Mouse (Mus musculus) heart, embryonic 16.5 days (tissue): ENCODE results near the gene Ints7. TPM values are rescaled to one million over a fixed set of nuclear protein-coding genes. Genes with fewer than 3 reads are reported as not detected.

Source experiments
- ATAC-seq: fragments of 200-750 bp; cut with Nextera tagmentation; replicated peaks from 2 replicates; pipeline ENCODE4 v1.8.0; 2017; ENCODE audit warnings: moderate number of reproducible peaks; ENCODE audit not compliant: insufficient read depth, low FRiP score; ENCODE audit errors: extremely low read depth
- H3K27ac ChIP-seq: fragments of 300-500 bp; sonication (generic); 2 replicates; pipeline ENCODE4 v1.5.1; 2014; ENCODE audit warnings: mild to moderate bottlenecking, low read length, control low read depth, moderate library complexity
- H3K27me3 ChIP-seq: fragments of 300-500 bp; sonication (generic); 2 replicates; pipeline ENCODE4 v1.6.1; 2014; ENCODE audit warnings: low read length, mixed read lengths; ENCODE audit not compliant: control insufficient read depth, insufficient read depth
- H3K36me3 ChIP-seq: fragments of 300-500 bp; sonication (generic); 2 replicates; pipeline ENCODE4 v1.6.1; 2014; ENCODE audit not compliant: control insufficient read depth, insufficient read depth
- H3K4me1 ChIP-seq: fragments of 300-500 bp; sonication (generic); 2 replicates; pipeline ENCODE4 v1.6.1; 2014; ENCODE audit warnings: low read length, mixed read lengths; ENCODE audit not compliant: control insufficient read depth, insufficient read depth
- H3K4me2 ChIP-seq: fragments of 300-500 bp; sonication (generic); 2 replicates; pipeline ENCODE4 v1.6.1; 2014; ENCODE audit warnings: low read depth, mild to moderate bottlenecking, control low read depth, low read length
- H3K4me3 ChIP-seq: fragments of 300-500 bp; sonication (generic); 2 replicates; pipeline ENCODE4 v1.5.1; 2014; ENCODE audit warnings: mild to moderate bottlenecking, control low read depth, low read length
- H3K9ac ChIP-seq: fragments of 300-500 bp; sonication (generic); 2 replicates; pipeline ENCODE4 v1.6.1; 2014; ENCODE audit warnings: low read length, control low read depth
- H3K9me3 ChIP-seq: fragments of 300-500 bp; sonication (generic); replicated peaks from 2 replicates; pipeline ENCODE4 v1.6.1; 2016; ENCODE audit warnings: low read length; ENCODE audit not compliant: control insufficient read depth
- WGBS: fragments of 180-500 bp; shearing (Covaris S2); extraction: QIAGEN DNeasy Blood & Tissue Kit; methylation state at CpG from one replicate; pipeline ENCODE4 v1.1.7; 2014; 5-methylcytosine and 5-hydroxymethylcytosine counted together
- polyA plus RNA-seq: library from polyadenylated mRNA; unstranded; fragments of >200 nt; fragmentation: Nextera tagmentation; extraction: Ambion mirVana; gene quantifications from 2 replicates; pipeline ENCODE4 v1.2.1, GENCODE M21; 2015

The Ints7 gene
- 34.1 and 35.4 TPM in 2 replicates for polyA plus RNA-seq

DNA sequence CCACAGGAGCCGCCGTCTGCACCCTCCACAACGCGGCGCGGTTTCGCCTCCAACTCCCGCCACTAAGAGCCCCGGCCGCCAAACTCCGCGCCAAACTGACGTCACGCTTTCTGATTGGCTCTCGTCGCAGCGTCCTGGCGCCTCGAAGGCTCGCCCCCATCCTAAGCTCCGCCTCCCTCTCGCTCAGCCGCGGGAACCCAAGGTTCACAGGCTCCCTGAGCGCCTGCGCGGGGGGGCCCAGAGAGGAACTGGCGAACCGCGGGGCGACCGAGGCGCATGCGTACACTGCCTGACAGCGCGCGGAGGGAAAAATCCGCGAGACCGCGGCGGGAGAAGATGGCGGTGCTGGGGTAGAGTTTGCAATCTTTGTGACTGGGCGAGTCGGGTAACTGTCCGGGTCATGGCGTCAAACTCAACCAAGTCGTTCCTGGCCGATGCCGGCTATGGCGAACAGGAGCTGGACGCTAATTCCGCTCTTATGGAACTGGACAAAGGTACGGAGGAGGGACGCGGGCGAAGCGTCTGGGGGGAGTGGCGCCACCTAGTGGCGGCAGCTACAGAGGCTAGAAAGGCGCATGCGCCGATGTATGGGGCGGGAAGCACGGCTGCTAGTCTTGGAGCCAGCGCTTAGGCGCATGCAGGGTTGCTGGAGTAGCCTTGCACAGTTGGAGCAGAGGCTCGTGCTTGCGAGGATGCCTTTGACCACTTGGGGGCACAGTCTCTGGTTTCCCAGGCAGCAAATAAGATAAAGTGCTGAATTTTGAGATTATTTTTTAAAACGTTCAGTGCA, at the start of gene Ints7, which contains the start of gene Dtl:
Gene Ints7, plus strand, starts transcription at position 179 of the 790 bp plus-strand sequence.
Gene Dtl, minus strand, starts transcription at position 87 of the 790 bp plus-strand sequence.
- Histone ChIP-seq H3K9ac (peak within 1 kb of the TSS; percentile 88), H3K27ac (peak within 1 kb of the TSS; percentile 97), H3K4me1 (peaks cover 25% of the 10 kb centered on the region), H3K36me3 (peaks cover 6% of the 10 kb centered on the region; the same call in 1 of the 2 replicates), H3K9me3 (peaks cover 2% of the 10 kb centered on the region; the same call in 1 of the 2 replicates), H3K4me3 (peak within 1 kb of the TSS; percentile 94), H3K4me2 (peak within 1 kb of the TSS; percentile 89), H3K27me3 (no peaks in the 10 kb centered on the region)
- under 1% methylated on average over 70 of the region's 70 CpGs for WGBS
- ATAC-seq, result peak; percentile 98

DNA sequence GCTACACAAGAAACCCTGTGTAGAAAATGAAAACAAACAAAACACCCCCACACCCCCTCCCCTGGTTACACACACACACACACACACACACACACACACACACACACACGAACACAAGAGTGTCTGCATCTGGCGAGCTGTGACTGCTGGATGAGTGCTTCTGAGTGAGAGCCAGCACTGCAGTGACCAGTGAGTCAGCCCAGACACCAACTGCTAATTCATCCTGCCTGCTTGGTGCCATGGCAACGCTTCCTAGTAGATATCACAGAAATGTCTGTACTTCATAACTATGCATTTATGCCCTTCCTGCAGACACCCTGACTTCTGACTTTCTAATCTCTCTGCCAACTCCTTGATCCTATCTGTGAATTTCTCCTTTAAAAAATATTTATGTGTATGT, 48.3 kb upstream of the Ints7 start:
- Histone ChIP-seq H3K27me3 (no peaks in the 10 kb centered on the region), H3K4me3 (no peak overlapping the region), H3K9ac (no peak overlapping the region), H3K27ac (no peak overlapping the region; the same call in 1 of the 2 replicates), H3K4me2 (no peak overlapping the region), H3K4me1 (peaks cover 7% of the 10 kb centered on the region), H3K9me3 (no peaks in the 10 kb centered on the region), H3K36me3 (no peaks in the 10 kb centered on the region)
- 51% methylated on average over 3 of the region's 3 CpGs for WGBS
- ATAC-seq, result peak; percentile 61; the same call in 1 of the 2 replicates

DNA sequence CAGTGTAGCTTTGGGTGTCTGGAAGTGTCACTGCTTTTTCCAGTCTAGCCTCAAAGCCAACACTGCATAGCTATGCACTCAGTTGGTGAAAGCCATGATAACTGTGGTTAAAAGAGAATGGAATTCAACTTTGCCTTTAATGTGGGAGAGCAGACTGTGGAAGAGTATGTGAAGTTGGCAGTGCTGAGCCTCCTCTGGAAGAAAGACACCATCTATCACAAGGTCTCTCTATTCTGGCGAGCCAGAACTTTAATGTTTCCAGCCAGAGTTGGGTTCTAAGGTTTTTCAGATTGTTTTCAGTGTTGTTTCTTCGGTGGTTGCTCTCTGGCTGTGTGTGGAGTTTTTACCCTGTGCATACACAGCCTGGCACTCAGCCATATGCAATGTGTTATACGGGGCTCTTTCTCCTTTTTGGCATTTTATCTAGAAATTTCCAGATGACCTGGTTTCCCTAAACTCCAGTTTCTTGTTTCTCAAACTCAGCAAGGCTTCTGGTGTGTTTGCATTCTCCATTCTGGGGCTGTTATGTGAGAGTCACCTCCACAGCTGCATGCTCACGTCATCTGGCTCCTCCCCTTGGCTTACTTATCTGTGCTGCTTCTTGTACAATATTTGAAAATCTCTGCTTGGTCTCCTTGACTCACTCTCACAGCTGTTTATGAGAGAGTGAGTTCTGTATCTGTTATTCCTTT, 47.4 kb upstream of the Ints7 start:
- H3K27me3 ChIP-seq, result no peaks in the 10 kb centered on the region
- 42% methylated on average over 4 of the region's 4 CpGs for WGBS
- H3K4me3 ChIP-seq, result no peak overlapping the region
- no peak for ATAC-seq
- no peak overlapping the region for H3K9ac ChIP-seq
- peaks cover 7% of the 10 kb centered on the region for H3K4me1 ChIP-seq
- no peaks in the 10 kb centered on the region for H3K9me3 ChIP-seq
- H3K4me2 ChIP-seq, result no peak overlapping the region
- H3K36me3 ChIP-seq, result no peaks in the 10 kb centered on the region
- H3K27ac ChIP-seq, result peak overlapping the region; percentile 2

DNA sequence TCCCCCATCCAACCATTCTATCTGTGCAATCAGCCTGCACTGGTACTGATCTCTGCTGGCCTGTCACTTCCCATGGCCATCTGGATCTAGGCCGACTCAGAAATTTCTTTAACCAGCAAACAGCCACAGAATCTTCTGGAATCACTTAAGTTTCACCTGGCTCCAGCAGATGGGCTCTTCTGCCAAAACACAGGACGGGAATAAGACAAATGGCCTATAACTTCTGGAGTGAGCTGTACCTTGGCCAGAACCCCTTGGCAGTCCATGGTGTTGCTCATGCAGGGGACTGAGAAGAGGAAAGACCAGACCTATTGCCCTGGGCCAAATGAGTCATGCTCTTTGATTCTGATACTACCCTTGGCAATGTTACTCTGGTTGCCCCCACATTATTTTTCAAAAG, 46.0 kb upstream of the Ints7 start:
- no peaks in the 10 kb centered on the region for H3K9me3 ChIP-seq
- no peak for ATAC-seq
- peaks cover 7% of the 10 kb centered on the region for H3K4me1 ChIP-seq
- H3K4me2 ChIP-seq, result no peak overlapping the region
- H3K36me3 ChIP-seq, result no peaks in the 10 kb centered on the region
- 80% methylated on average over 2 of the region's 2 CpGs for WGBS
- no peak overlapping the region for H3K27ac ChIP-seq
- no peaks in the 10 kb centered on the region for H3K27me3 ChIP-seq
- no peak overlapping the region for H3K9ac ChIP-seq
- no peak overlapping the region for H3K4me3 ChIP-seq

DNA sequence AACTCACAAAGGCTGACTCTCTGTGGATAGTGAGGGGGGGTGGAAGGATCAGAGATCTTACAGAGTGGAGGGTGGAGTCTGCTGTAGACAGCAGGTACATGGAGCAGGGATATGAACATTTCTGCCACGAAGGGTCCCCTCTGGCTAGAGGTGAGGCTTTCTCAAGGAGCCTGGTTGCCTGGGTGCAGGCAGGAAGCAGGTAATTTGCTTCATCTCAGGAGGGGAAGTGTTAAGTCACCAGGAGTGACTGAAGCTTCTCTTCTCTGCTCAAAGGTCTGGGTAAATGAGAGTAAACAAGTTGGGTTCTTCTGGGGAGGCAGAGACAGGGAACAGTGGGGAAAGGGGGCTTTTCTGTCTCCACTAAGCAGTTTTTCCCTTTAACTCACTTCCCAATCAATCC, 44.4 kb upstream of the Ints7 start:
- H3K27ac ChIP-seq, result no peak overlapping the region
- 63% methylated on average over 1 of the region's 1 CpGs for WGBS
- no peak for ATAC-seq
- H3K4me2 ChIP-seq, result no peak overlapping the region
- no peaks in the 10 kb centered on the region for H3K9me3 ChIP-seq
- no peaks in the 10 kb centered on the region for H3K27me3 ChIP-seq
- peaks cover 7% of the 10 kb centered on the region for H3K4me1 ChIP-seq
- no peak overlapping the region for H3K4me3 ChIP-seq
- no peak overlapping the region for H3K9ac ChIP-seq
- no peaks in the 10 kb centered on the region for H3K36me3 ChIP-seq

DNA sequence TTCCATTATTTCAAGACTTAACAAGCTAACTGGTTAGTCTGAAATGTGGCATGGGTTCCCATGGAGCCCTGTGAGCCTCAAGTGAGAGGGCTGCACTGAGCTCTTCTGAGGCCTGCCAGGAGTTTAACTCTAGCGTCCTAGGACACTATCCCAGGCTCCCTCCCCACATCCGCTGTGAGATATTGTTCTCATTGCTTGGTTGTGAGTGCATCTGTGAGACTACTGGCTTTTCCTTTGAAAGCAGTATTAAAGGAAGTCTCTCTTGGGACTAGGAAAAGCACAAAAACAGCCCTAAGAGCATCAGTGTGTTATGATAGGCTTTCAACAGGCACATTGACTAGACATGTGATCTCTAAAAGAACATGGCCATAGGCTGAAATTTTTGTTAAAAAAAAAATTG, 40.5 kb upstream of the Ints7 start:
- 57% methylated on average over 2 of the region's 2 CpGs for WGBS
- H3K27me3 ChIP-seq, result no peaks in the 10 kb centered on the region
- peaks cover 2% of the 10 kb centered on the region; the same call in 1 of the 2 replicates for H3K36me3 ChIP-seq
- no peak overlapping the region for H3K9ac ChIP-seq
- no peak overlapping the region for H3K4me3 ChIP-seq
- H3K27ac ChIP-seq, result peak overlapping the region; percentile 3; the same call in 1 of the 2 replicates
- no peaks in the 10 kb centered on the region for H3K9me3 ChIP-seq
- peak; percentile 32; the same call in 1 of the 2 replicates for ATAC-seq
- H3K4me2 ChIP-seq, result no peak overlapping the region
- H3K4me1 ChIP-seq, result peaks cover 1% of the 10 kb centered on the region

DNA sequence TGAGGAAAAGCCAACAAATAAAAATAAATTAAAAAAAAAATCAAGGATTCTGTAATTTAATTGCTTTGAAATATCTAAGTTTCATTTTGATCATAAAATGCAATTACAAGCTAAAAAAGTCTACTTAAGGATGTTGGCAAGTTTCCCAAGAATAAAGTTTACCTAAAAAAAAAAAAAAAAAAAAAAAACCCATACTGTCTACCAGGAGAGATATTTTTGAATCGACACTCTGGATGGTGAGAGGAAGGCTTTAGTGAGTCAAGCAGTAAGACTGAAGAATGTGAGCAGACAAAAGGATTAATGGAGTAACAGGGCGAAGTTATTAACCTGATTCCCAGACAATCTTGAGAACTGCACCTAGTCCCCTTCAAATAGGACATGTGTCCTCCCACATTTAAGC, 35.1 kb upstream of the Ints7 start:
- Histone ChIP-seq H3K4me3 (no peak overlapping the region), H3K4me1 (peaks cover 13% of the 10 kb centered on the region), H3K4me2 (no peak overlapping the region), H3K9ac (no peak overlapping the region), H3K27ac (no peak overlapping the region), H3K9me3 (no peaks in the 10 kb centered on the region), H3K36me3 (peaks cover 9% of the 10 kb centered on the region; the same call in 1 of the 2 replicates), H3K27me3 (no peaks in the 10 kb centered on the region)
- no peak for ATAC-seq
- WGBS, result 58% methylated on average over 2 of the region's 2 CpGs

DNA sequence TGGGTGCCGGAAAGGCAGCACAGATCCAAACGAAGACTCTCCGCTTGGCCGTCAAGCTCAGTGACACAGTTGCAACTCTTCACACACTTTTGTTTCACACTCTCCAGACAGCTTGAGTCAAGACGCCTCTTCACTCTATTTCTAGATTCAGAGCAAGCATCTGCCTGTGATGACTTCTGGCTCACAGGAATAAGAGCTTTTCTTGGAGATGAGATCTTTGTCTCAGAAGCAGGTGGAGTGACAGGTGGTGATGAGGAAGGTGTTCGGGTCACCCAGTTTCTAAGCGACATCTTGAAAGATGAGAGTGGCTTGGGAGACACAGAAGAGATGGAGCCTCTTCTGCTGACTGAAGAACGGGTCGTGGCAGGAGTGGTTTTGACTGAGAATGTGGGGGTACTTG, 34.4 kb upstream of the Ints7 start:
- H3K4me1 ChIP-seq, result peaks cover 13% of the 10 kb centered on the region
- no peak for ATAC-seq
- no peak overlapping the region for H3K4me3 ChIP-seq
- H3K27ac ChIP-seq, result no peak overlapping the region
- peaks cover 9% of the 10 kb centered on the region; the same call in 1 of the 2 replicates for H3K36me3 ChIP-seq
- whole genome bisulfite sequencing, result 77% methylated on average over 9 of the region's 9 CpGs
- no peak overlapping the region for H3K4me2 ChIP-seq
- H3K9me3 ChIP-seq, result no peaks in the 10 kb centered on the region
- H3K9ac ChIP-seq, result no peak overlapping the region
- H3K27me3 ChIP-seq, result no peaks in the 10 kb centered on the region

DNA sequence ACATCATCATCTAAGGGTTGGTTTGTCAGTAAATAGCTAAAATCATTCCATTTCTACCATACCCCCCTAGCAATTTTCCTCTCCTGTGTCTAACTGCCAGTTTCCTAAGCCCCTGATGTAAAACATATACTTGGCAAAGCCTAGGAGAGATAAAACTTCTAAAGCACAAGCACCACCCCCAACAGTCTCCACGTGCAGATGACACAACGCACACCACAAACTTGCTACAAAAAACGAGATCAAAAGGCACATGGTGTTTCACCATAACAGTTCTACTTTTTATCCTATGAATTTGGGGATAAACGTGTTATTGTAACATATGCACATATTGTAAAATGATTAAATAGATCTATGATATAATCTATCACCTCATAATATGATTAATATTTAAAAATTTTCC, 33.8 kb upstream of the Ints7 start:
- Histone ChIP-seq H3K9me3 (no peaks in the 10 kb centered on the region), H3K4me1 (peaks cover 13% of the 10 kb centered on the region), H3K4me2 (no peak overlapping the region), H3K27me3 (no peaks in the 10 kb centered on the region), H3K27ac (no peak overlapping the region), H3K9ac (no peak overlapping the region), H3K4me3 (no peak overlapping the region), H3K36me3 (peaks cover 9% of the 10 kb centered on the region; the same call in 1 of the 2 replicates)
- WGBS, result 56% methylated on average over 4 of the region's 4 CpGs
- no peak for ATAC-seq
